Mouse (Mus musculus): ENCODE results near the gene Cdkl5.

The Cdkl5 gene

DNA sequence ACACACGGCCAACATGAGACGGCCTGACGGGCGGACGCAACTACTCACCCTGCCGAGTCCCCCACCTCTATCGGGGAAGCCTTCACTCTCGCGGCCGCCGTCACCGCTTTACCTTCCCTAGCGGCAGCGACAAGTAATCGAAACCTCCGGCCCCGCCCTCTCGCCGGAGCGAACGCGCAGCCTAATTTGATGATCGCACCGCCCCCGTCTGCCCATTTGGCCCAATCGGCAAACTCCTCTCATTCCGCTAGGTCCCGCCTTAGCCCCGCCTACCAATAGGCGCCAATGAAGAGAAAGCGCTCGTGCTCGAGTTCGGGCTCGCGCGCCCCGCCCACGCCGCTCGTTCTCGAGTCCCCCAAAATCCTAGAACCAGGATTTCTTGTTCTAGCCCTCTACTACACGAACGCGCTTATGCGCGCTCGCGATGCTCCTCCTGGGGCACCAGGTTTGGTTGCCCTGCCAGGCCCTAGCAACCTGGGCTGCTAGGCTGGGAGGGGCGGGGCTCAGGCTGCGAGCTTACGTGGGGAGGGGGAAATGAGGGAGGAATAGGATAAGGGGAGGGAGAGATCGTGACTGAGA is at the start of gene Cdkl5:
TSS of gene Cdkl5 (minus strand) at position 162 of the 579 bp plus-strand sequence.
- DNase-seq (ENCODE audit: low read depth in 1 of 2, low spot score in 2 of 2), result peak; percentile 73 to 86

DNA sequence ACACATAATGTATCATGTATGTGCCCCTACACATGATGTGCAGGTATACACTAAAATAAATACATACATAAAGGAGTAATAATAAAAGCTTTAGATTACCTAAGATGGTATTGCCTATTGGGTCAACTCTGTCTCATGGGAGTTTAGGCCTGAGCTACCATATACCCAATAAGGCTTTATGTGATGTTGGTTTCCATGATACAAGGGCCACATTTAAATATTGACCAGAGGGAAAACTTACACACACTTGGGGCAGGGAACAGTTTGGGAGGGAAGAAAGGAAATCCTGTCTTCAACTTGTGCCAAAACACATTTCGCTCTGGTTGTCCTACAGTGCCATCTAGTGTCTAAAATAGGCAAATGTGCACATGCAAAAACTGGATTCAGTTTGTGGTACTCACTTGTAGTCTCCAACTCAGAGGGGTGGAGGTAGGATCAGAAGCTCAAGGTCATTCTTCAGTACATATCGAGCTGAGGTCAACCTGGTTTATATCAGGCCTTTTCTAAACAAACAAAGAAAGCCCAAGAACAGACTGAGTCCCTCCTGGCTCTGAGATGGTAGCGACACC is 38.8 kb upstream of the Cdkl5 start:
- DNase-seq (ENCODE audit: low read depth in 1 of 2, low spot score in 2 of 2), result no peak

GRCm38 (mm10) chrX:161032423-161032822 is 37.9 kb upstream of the Cdkl5 start:
- DNase-seq (ENCODE audit: low read depth in 1 of 2, low spot score in 2 of 2), result no peak

DNA sequence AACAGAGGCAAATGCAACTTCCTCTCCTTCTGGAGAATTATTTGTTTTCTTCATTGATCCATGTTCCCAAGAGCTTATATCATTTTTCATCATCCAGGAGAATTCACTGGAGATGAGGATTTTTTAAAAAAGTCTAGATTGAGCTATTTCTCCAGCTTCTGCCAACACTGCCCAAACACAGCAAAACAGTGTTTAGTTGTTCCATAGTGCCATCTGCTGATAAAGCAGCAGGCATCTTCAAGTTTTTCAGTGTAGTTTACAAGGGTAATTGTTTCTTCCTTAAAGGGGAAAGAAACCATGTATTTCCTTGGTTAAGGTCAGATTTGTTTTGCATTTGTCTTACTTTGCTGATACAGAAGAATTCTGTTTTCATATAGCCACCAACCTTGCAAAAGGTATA is 35.7 kb upstream of the Cdkl5 start:
- no peak for DNase-seq (ENCODE audit: low read depth in 1 of 2, low spot score in 2 of 2)

DNA sequence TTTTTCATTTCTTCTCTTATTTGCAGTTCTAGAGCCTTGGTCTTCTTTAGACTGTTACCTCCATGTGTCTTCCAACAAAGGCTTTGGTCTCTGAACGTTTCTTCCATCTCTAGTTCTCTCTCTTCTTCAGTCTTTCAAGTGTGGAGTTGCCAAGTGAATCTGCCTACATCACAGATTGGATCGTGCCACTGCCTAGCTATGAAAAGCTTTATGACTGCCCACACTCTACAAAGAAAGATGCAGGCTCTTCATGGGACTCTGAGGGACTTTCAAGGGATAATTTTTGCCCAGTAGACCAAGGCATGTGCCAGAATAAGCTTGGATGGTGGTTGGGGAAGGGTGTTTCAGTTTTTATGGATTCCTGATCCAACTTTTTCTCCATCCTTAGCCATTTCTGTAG is 30.0 kb upstream of the Cdkl5 start:
- no peak for DNase-seq (ENCODE audit: low read depth in 1 of 2, low spot score in 2 of 2)

DNA sequence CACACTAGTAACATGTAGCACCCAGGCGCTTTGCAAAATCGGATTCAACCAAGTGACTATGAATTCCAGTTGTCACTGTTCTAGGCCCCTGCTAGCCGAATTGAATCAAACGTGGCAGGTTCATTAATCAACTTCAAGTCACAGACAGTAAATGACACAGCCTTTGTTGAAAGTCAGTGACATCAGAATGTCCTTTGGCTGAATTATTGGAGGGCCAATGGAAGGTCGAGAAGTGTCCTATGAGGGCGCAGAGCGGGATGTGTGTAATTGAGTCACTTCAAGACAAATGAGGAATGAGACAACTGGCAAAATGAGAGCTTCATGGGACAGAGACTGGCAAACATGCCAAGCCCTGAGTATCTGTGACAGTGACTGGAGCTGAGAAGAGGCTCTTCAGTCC is 27.0 kb upstream of the Cdkl5 start:
- DNase-seq (ENCODE audit: low read depth in 1 of 2, low spot score in 2 of 2), result no peak

- DNase-seq (ENCODE audit: low read depth in 1 of 2, low spot score in 2 of 2), result no peak
Observed at GRCm38 (mm10) chrX:161018179-161018578, 23.7 kb upstream of the Cdkl5 start.

GRCm38 (mm10) chrX:161006272-161006671 is 11.8 kb upstream of the Cdkl5 start:
- DNase-seq (ENCODE audit: low read depth in 1 of 2, low spot score in 2 of 2), result no peak

GRCm38 (mm10) chrX:160996051-160996450 is 1.5 kb upstream of the Cdkl5 start:
- no peak for DNase-seq (ENCODE audit: low read depth in 1 of 2, low spot score in 2 of 2)

DNA sequence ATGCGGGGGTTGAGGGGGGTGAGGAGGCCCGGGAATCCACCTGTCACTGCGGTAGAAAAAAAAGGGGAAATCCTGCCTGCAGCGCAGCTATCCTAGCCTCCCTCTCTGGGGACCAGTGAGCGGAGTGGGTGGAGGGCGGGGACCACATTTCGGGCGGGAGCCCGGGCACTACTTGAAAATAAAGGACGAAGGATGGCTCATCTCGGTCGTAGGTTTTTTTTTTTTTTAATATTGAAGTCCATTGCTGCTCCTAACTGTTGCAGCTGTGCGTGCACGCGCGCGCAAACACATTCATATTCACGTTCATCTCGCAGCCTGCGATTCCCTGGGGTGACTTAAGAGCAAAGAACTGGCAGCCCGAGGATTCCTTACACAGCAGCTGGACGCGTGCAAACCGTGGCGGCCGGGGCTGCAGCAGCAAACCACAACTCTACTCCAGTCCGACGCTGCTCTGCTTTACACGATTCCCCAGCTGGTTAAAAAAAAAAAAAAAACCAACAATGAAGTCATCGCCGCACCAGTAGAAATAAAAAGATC is 695 bp upstream of the Cdkl5 start:
- no peak for DNase-seq (ENCODE audit: low read depth in 1 of 2, low spot score in 2 of 2)

DNA sequence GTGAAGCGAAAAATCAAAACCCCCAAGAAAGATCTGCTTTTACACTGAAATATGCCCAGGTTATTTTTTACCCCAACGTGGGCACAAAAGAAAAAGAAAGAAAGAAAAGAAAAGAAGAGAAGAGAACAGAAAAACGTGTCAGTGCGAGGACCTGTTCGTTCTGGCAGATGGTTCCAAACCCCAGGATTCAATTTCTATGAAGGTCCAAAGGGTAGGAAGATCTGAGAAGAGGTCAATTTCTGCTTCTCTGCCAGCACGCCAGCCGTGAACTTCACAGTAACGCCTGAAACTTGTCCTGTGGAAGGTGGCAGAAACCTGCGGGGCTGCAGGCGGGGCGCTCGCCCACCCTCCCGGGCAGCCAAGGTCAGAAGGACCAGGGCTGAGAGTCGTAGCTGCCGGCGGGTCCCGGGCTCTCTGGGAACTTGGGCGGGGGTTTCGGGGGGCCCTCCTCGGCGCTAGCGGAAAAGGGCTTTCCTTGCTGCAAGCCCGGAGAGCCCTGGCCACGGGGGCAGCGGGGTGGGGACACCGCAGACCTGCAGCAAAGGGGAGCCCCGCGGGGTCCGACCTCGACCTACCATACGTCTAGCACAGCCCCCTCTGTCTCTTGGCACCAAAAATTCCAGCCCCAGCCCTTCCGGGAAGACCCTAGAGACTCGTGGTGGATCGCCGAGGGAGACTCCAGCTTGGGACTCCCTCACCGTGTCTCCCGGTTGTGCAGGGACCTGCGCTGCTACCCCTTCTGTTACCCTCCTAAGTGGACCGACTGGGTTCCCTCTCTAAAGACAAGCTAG is 560 bp downstream of the Cdkl5 start:
- no peak for DNase-seq (ENCODE audit: low read depth in 1 of 2, low spot score in 2 of 2)

GRCm38 (mm10) chrX:160992703-160993102 is 1.8 kb downstream of the Cdkl5 start:
- no peak for DNase-seq (ENCODE audit: low read depth in 1 of 2, low spot score in 2 of 2)

GRCm38 (mm10) chrX:160990276-160990675 is 4.2 kb downstream of the Cdkl5 start:
- DNase-seq (ENCODE audit: low read depth in 1 of 2, low spot score in 2 of 2), result no peak

DNA sequence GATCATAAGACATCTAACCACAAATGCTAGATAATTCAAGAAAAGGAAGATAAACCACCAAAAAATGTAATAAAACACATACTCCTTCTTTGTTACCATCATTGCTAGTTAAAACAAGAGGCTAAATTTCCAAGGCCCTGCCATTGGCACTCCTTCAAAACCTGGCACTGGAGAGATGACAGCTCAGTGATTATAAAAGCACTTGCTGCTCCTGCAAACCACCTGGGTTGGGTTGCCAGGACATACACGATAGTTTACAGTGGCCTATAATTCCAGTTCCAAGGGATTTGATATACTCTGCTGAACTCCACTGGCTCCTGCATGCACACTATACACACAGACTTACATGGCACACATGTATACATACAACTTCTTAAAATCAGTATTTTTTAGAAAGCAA is 16.6 kb downstream of the Cdkl5 start:
- DNase-seq (ENCODE audit: low read depth in 1 of 2, low spot score in 2 of 2), result no peak

- DNase-seq (ENCODE audit: low read depth in 1 of 2, low spot score in 2 of 2), result no peak
Observed at GRCm38 (mm10) chrX:160971991-160972545, 22.4 kb downstream of the Cdkl5 start.

DNA sequence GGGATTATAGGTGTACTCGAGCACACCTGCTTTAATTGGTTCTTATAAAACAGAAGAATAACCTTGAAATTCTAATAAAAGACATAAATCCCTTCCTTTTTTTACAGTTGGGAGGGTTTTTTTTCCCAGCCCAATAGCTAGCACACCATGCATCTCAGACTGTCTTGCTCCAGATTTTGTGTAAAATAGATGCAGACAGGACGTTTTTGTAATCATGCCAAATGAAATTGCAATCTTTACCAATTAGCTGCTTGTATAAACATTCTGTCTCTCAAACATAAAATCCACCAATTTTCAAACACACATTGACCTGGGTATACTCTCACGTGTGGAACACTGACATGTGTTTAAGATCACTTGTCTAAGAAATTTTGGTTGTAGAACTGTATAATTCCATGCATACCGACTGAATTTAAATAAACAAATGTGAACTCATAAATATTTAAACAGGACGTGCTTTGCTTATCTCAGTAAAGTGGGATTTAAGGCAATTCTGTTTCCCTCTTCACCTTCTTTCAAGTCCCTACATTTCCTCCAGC is 35.8 kb downstream of the Cdkl5 start:
- no peak for DNase-seq (ENCODE audit: low read depth in 1 of 2, low spot score in 2 of 2)

GRCm38 (mm10) chrX:160949583-160949982 is 44.9 kb downstream of the Cdkl5 start:
- no peak for DNase-seq (ENCODE audit: low read depth in 1 of 2, low spot score in 2 of 2)

GRCm38 (mm10) chrX:160944722-160945121 is 49.8 kb downstream of the Cdkl5 start:
- no peak for DNase-seq (ENCODE audit: low read depth in 1 of 2, low spot score in 2 of 2)

DNA sequence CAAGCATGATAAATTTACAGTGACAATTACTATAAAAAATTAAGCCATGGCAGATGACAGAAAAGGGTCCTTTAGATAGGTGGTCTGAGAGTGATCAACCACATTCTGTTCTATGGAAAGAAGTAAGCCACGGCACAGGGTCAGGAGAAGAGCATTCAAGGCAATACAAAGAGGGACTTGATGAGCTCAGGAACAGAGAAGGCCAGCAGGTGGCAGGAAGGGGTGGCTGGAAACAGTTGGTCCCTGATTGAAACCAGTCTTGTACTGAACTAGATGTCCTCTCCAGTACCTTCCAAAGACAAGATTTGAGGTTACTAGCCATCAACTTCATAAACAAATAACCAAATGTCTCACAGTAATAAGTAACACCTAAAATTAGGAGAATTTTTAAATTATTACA is 59.0 kb downstream of the Cdkl5 start:
- no peak for DNase-seq (ENCODE audit: low read depth in 1 of 2, low spot score in 2 of 2)

GRCm38 (mm10) chrX:160930656-160931055 is 63.8 kb downstream of the Cdkl5 start:
- no peak for DNase-seq (ENCODE audit: low read depth in 1 of 2, low spot score in 2 of 2)

- no peak for DNase-seq (ENCODE audit: low read depth in 1 of 2, low spot score in 2 of 2)
Observed at GRCm38 (mm10) chrX:160928870-160929269, 65.6 kb downstream of the Cdkl5 start.
